Mouse (Mus musculus) lung, adult 2 months (tissue): ENCODE data around the gene Tlr13.
"Not testable (repeated sequence)": the region's sequence is repeated elsewhere in the genome, so short reads cannot be mapped to it uniquely, and the experiment has no call there.

Source experiments
- CTCF ChIP-seq: fragments of 200-500 bp; IDR thresholded peaks from 2 replicates; pipeline ENCODE4 v1.5.1; 2011; ENCODE audit warnings: mild to moderate bottlenecking, low read length, control low read depth; ENCODE audit not compliant: insufficient read depth
- POLR2A ChIP-seq: fragments of 200-500 bp; IDR thresholded peaks from 2 replicates; pipeline ENCODE4 v1.6.1; 2011; ENCODE audit warnings: low read depth, mild to moderate bottlenecking, control low read depth, low read length, borderline replicate concordance; ENCODE audit errors: extremely low read depth

DNA sequence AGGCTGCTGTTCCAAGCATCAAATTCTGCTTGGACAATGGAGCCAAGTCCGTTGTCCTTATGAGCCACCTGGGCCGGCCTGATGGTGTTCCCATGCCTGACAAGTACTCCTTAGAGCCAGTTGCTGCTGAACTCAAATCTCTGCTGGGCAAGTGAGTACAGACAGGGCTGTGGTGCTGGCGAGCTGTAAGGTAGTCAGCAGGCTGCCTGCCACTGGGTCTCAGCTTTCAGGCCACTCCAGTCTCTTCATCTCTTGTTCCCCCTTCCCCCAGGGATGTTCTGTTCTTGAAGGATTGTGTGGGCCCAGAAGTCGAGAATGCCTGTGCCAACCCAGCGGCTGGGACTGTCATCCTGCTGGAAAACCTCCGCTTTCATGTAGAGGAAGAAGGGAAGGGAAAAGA, 51.4 kb downstream of the Tlr13 start:
- TF ChIP-seq CTCF, POLR2A: not testable (repeated sequence)
